Mouse (Mus musculus): Measurements from ENCODE around the gene Cryzl1. TPM values are rescaled to one million over a fixed set of nuclear protein-coding genes. Genes with fewer than 3 reads are reported as not detected.
"Not testable (repeated sequence)": the region's sequence is repeated elsewhere in the genome, so short reads cannot be mapped to it uniquely, and the experiment has no call there.

Cryzl1 gene
- polyA plus RNA-seq, 1 experiment from 2014 or later = 88.9 TPM

DNA sequence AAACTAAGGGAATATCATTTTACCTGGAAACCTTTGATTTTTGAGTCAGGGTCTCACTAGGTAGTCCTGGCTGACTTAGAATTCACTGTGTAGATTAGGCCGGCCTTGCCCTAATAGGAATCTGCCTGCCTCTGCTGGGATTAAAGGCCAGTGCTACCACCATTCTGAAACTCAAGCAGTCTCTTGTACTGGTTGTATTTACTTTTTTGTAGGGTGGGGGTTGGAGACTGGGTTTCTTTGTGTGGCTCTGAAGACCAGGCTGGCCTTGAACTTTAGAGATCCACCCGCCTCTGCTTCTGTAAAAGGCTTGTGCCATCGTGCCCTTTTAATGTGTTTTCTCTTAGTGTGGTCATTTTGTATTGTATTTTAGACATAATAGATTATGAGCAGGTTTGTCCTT is 79.5 kb downstream of the Cryzl1 start:
- Histone ChIP-seq H3K27me3 (ENCODE audit: control insufficient read depth, insufficient read depth, low read length) (no peaks in the 10 kb centered on the region), H3K4me1 (ENCODE audit: control insufficient read depth, insufficient read depth, low read length) (peaks cover 18% of the 10 kb centered on the region; the same call in 1 of the 2 replicates), H3K36me3 (ENCODE audit: control insufficient read depth, insufficient read depth, low read length) (peaks cover 14% of the 10 kb centered on the region), H3K9ac (replicated peaks; ENCODE audit: low read depth, low read length) (0 out of 2 replicates have a peak overlapping the region, but pooled peaks have one; percentile 11), H3K9me3 (ENCODE audit: control insufficient read depth, low read depth, low read length) (no peaks in the 10 kb centered on the region), H3K27ac (ENCODE audit: low read length) (no peak overlapping the region), H3K4me2 (replicated peaks; ENCODE audit: low read depth, low read length) (peak overlapping the region; percentile 52), H3K4me3 (ENCODE audit: low read depth, low read length) (peak overlapping the region; percentile 70)
- ATAC-seq (ENCODE audit: insufficient number of reproducible peaks, insufficient read depth, low FRiP score, low read depth) = no peak
- 57% methylated on average over 3 of the region's 3 CpGs for WGBS

DNA sequence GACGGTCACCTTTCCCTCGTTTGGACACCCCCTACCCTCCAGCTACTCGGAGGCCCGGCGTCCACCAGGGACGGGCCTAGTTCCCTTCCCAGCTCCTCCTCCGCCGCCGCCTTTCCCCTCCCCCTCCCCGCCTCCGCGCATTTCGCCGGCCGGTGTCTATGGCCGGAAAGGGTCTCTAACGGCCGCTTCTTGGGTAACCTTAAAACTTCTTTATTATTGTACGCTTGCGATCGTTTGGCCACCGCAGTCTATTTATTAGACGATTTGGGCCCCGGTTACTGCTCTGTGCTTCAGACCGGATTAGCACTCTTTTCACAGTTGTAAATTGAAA is 80.6 kb downstream of the Cryzl1 start:
- Histone ChIP-seq H3K9ac (replicated peaks; ENCODE audit: low read depth, low read length) (peak overlapping the region; percentile 89), H3K27me3 (ENCODE audit: control insufficient read depth, insufficient read depth, low read length) (no peaks in the 10 kb centered on the region), H3K27ac (ENCODE audit: low read length) (peak overlapping the region; percentile 99), H3K4me1 (ENCODE audit: control insufficient read depth, insufficient read depth, low read length) (peaks cover 18% of the 10 kb centered on the region; the same call in 1 of the 2 replicates), H3K4me3 (ENCODE audit: low read depth, low read length) (peak overlapping the region; percentile 70), H3K36me3 (ENCODE audit: control insufficient read depth, insufficient read depth, low read length) (peaks cover 9% of the 10 kb centered on the region), H3K4me2 (replicated peaks; ENCODE audit: low read depth, low read length) (peak overlapping the region; percentile 52), H3K9me3 (ENCODE audit: control insufficient read depth, low read depth, low read length) (no peaks in the 10 kb centered on the region)
- under 1% methylated on average over 25 of the region's 25 CpGs for WGBS
- peak; percentile 53; the same call in 1 of the 2 replicates for ATAC-seq (ENCODE audit: insufficient number of reproducible peaks, insufficient read depth, low FRiP score, low read depth)

DNA sequence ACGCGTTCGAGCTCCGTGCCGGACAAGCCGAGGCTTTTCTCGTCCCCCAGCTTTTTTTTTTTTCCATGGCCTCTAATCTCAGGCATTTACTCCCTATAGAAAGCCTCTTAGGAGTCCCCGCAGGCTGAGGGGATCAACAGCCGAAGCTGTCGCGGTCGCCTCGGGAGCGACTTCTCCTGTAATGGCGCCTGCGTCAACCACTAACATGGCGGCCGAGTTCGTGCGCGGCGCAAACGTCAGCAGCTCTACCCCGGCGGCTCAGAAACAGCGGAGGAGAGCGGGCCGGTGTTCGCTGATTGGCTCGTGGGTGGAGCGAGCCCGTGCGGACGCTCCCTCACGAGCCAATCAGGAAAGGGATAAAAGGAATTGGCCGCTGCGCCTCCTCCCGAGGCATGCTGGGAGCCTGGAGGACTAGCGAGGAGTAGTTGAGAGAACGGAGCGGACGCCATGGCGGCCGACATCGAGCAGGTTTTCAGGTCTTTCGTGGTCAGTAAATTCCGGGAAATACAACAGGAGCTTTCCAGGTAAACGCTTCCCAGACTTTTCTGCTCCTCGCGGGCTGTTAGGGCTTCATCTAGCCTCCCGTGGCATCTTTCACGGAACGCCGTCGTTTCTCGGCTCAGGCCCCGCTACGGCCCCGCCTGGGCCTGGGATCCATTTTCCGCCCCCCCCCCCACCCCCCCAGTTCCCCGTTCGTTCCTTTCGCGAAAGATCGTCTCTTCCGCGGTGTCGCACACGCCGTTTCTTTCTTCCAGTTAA is 81.1 kb downstream of the Cryzl1 start, which contains the start of gene Son:
Gene Son, plus strand, starts transcription at position 46 of the 759 bp plus-strand sequence.
- H3K4me1 ChIP-seq (ENCODE audit: control insufficient read depth, insufficient read depth, low read length) = peaks cover 18% of the 10 kb centered on the region; the same call in 1 of the 2 replicates
- no peaks in the 10 kb centered on the region for H3K9me3 ChIP-seq (ENCODE audit: control insufficient read depth, low read depth, low read length)
- peak within 1 kb of the TSS; percentile 78 for H3K4me2 ChIP-seq (replicated peaks; ENCODE audit: low read depth, low read length)
- ATAC-seq (ENCODE audit: insufficient number of reproducible peaks, insufficient read depth, low FRiP score, low read depth) = peak; percentile 97
- peak within 1 kb of the TSS; percentile 70 for H3K4me3 ChIP-seq (ENCODE audit: low read depth, low read length)
- under 1% methylated on average over 68 of the region's 70 CpGs for WGBS
- H3K27me3 ChIP-seq (ENCODE audit: control insufficient read depth, insufficient read depth, low read length) = no peaks in the 10 kb centered on the region
- H3K36me3 ChIP-seq (ENCODE audit: control insufficient read depth, insufficient read depth, low read length) = peaks cover 8% of the 10 kb centered on the region
- peak within 1 kb of the TSS; percentile 99 for H3K27ac ChIP-seq (ENCODE audit: low read length)
- H3K9ac ChIP-seq (replicated peaks; ENCODE audit: low read depth, low read length) = peak within 1 kb of the TSS; percentile 89

DNA sequence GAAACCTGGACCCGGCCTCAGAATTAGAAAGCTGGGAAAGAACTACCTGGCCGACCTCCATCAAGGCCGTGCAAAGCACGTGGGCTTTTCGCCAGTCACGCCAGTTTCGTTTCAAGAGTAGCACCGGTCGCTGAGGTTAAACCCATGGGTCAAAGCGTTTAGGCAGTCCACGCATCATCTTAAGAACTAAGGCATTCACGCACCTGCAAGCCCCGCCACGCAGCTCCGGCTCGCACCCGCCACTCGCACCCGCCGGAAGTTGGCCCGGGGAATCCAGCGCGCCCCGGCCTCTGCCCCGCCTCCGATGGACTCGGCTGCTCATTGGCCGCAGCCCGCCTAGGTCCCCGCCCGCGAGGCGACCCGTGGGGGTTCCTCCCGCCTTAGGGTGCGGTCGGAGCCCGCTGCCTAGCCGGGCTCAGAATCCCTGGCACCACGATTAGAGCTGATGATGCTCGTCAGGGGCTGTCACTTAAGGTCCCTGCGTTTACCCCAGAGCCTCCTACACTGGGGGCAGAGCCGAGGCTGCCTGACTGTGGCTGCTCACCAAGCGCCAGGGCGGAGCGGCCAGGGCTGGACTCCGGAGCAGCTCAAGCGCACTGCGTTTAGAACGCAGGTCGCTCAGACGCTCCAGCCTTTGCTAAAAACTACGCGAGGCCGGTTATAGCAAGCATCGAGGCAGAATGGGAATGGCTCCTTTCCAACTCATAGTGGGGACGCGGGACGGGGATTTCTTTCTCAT is 81.9 kb downstream of the Cryzl1 start, which contains the start of gene Gart:
Gene Gart, minus strand, starts transcription at position 272 of the 739 bp plus-strand sequence.
- WGBS = under 1% methylated on average over 59 of the region's 59 CpGs
- Histone ChIP-seq H3K27ac (ENCODE audit: low read length) (peak within 1 kb of the TSS; percentile 99), H3K9me3 (ENCODE audit: control insufficient read depth, low read depth, low read length) (no peaks in the 10 kb centered on the region), H3K36me3 (ENCODE audit: control insufficient read depth, insufficient read depth, low read length) (peaks cover 6% of the 10 kb centered on the region), H3K9ac (replicated peaks; ENCODE audit: low read depth, low read length) (peak within 1 kb of the TSS; percentile 89), H3K4me3 (ENCODE audit: low read depth, low read length) (peak within 1 kb of the TSS; percentile 70), H3K27me3 (ENCODE audit: control insufficient read depth, insufficient read depth, low read length) (no peaks in the 10 kb centered on the region), H3K4me2 (replicated peaks; ENCODE audit: low read depth, low read length) (peak within 1 kb of the TSS; percentile 78), H3K4me1 (ENCODE audit: control insufficient read depth, insufficient read depth, low read length) (peaks cover 13% of the 10 kb centered on the region; the same call in 1 of the 2 replicates)
- peak; percentile 88 for ATAC-seq (ENCODE audit: insufficient number of reproducible peaks, insufficient read depth, low FRiP score, low read depth)

DNA sequence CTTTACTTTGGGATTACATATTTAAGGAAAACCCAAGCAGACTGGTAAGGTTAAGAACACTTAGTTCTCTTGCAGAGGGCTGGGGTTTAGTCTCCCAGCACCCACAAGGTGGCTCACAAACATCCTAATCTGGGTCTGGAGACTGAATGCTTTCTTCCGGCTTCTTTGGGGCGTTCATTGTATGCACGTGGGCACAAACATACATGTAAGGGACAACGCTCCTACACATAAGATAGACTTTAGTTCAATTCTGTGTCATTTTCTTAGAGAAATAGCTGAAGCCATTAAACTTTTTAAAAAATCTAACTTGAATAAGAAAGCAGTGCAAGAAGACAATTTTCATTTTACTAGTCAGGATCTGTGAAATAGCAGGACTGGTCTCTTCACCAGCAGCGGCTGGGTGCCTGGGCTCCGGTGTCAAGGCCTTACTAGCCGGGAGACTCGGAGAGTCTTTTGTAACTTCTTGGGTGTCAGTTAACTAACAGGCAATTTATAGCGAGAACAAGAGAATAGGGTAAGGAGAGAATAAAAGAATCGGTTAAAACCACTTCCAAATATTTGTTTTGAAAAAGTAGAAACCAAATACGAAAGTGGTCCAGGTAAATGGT is 82.7 kb downstream of the Cryzl1 start:
- peak overlapping the region; percentile 70 for H3K4me3 ChIP-seq (ENCODE audit: low read depth, low read length)
- H3K27me3 ChIP-seq (ENCODE audit: control insufficient read depth, insufficient read depth, low read length) = no peaks in the 10 kb centered on the region
- H3K9me3 ChIP-seq (ENCODE audit: control insufficient read depth, low read depth, low read length) = no peaks in the 10 kb centered on the region
- no peak for ATAC-seq (ENCODE audit: insufficient number of reproducible peaks, insufficient read depth, low FRiP score, low read depth)
- H3K4me1 ChIP-seq (ENCODE audit: control insufficient read depth, insufficient read depth, low read length) = peaks cover 13% of the 10 kb centered on the region; the same call in 1 of the 2 replicates
- peaks cover 13% of the 10 kb centered on the region for H3K36me3 ChIP-seq (ENCODE audit: control insufficient read depth, insufficient read depth, low read length)
- H3K4me2 ChIP-seq (replicated peaks; ENCODE audit: low read depth, low read length) = peak overlapping the region; percentile 78
- peak overlapping the region; percentile 23 for H3K9ac ChIP-seq (replicated peaks; ENCODE audit: low read depth, low read length)
- 1% methylated on average over 11 of the region's 11 CpGs for WGBS
- peak overlapping the region; percentile 99; the same call in 1 of the 2 replicates for H3K27ac ChIP-seq (ENCODE audit: low read length)

DNA sequence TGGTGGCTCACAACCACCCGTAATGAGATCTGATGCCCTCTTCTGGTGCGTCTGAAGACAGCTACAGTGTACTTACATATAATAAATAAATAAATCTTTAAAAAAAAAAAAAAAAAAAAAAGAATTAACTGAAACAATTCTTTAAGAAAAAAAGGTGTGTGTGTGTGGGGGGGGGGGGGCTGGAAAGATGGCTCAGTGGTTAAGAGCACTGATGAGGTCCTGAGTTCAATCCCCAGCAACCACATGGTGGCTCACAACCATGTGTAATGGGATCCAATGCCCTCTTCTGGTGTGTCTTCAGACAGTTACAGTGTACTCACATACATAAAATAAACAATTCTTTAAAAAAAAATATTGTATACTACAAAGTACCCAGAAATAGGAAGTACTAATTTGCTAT is 83.4 kb downstream of the Cryzl1 start:
- peaks cover 18% of the 10 kb centered on the region for H3K36me3 ChIP-seq (ENCODE audit: control insufficient read depth, insufficient read depth, low read length)
- not testable (repeated sequence) for H3K27me3 ChIP-seq (ENCODE audit: control insufficient read depth, insufficient read depth, low read length); ATAC-seq (ENCODE audit: insufficient number of reproducible peaks, insufficient read depth, low FRiP score, low read depth); H3K9ac ChIP-seq (replicated peaks; ENCODE audit: low read depth, low read length); H3K9me3 ChIP-seq (ENCODE audit: control insufficient read depth, low read depth, low read length); H3K27ac ChIP-seq (ENCODE audit: low read length); H3K4me3 ChIP-seq (ENCODE audit: low read depth, low read length)
- peak overlapping the region; percentile 78; the same call in 1 of the 2 replicates for H3K4me2 ChIP-seq (replicated peaks; ENCODE audit: low read depth, low read length)
- no CpG with 5 or more reads among the region's 2 CpGs for whole genome bisulfite sequencing
- peaks cover 13% of the 10 kb centered on the region; the same call in 1 of the 2 replicates for H3K4me1 ChIP-seq (ENCODE audit: control insufficient read depth, insufficient read depth, low read length)

DNA sequence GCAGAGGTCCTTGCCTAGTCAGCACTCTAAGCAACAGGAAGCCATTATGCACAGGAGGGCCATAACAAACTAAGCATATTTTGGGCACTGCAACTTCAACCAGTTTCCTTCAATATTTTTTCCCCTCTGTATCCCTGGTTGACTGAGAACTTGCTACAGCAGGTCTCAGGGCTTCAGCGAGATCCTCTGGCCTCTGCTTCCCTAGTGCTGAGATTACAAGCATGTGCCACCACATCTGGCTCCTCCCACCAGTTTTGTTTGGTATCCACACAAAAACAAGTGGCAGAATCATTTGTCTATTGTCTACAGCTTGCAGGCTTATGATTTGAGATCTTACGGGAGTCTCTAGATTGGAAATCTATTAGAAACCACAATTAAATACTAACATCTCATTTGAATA is 83.9 kb downstream of the Cryzl1 start:
- Histone ChIP-seq H3K36me3 (ENCODE audit: control insufficient read depth, insufficient read depth, low read length) (peaks cover 22% of the 10 kb centered on the region), H3K4me2 (replicated peaks; ENCODE audit: low read depth, low read length) (no peak overlapping the region), H3K4me1 (ENCODE audit: control insufficient read depth, insufficient read depth, low read length) (peaks cover 11% of the 10 kb centered on the region; the same call in 1 of the 2 replicates), H3K9ac (replicated peaks; ENCODE audit: low read depth, low read length) (no peak overlapping the region), H3K27me3 (ENCODE audit: control insufficient read depth, insufficient read depth, low read length) (no peaks in the 10 kb centered on the region), H3K4me3 (ENCODE audit: low read depth, low read length) (no peak overlapping the region), H3K27ac (ENCODE audit: low read length) (no peak overlapping the region), H3K9me3 (ENCODE audit: control insufficient read depth, low read depth, low read length) (no peaks in the 10 kb centered on the region)
- WGBS = 80% methylated on average over 2 of the region's 2 CpGs
- ATAC-seq (ENCODE audit: insufficient number of reproducible peaks, insufficient read depth, low FRiP score, low read depth) = no peak

DNA sequence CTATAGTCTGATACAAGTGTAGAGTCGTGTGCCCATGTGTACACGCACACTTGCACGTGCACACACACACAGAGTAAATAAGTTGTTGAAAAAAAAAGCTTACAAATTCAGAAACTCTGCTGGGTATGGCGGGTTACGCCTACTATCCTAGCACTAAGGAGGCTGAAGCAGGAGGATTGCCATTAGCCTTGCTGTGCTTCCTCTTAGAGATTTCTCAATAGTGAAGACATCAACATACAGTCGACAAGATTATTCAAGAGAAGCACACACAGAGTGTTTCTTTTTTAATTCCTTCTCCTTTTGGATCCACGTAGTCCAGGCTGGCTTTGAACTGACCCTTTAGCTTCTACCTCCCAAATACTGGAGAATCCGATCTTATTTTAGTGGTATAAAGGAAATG is 88.6 kb downstream of the Cryzl1 start:
- peaks cover 7% of the 10 kb centered on the region; the same call in 1 of the 2 replicates for H3K4me1 ChIP-seq (ENCODE audit: control insufficient read depth, insufficient read depth, low read length)
- no peak overlapping the region for H3K4me3 ChIP-seq (ENCODE audit: low read depth, low read length)
- no peaks in the 10 kb centered on the region for H3K9me3 ChIP-seq (ENCODE audit: control insufficient read depth, low read depth, low read length)
- ATAC-seq (ENCODE audit: insufficient number of reproducible peaks, insufficient read depth, low FRiP score, low read depth) = no peak
- 91% methylated on average over 8 of the region's 8 CpGs for WGBS
- H3K27me3 ChIP-seq (ENCODE audit: control insufficient read depth, insufficient read depth, low read length) = no peaks in the 10 kb centered on the region
- H3K4me2 ChIP-seq (replicated peaks; ENCODE audit: low read depth, low read length) = no peak overlapping the region
- H3K27ac ChIP-seq (ENCODE audit: low read length) = no peak overlapping the region
- H3K36me3 ChIP-seq (ENCODE audit: control insufficient read depth, insufficient read depth, low read length) = peaks cover 63% of the 10 kb centered on the region
- no peak overlapping the region for H3K9ac ChIP-seq (replicated peaks; ENCODE audit: low read depth, low read length)
